8 mouse cellular contexts compared by ENCODE assay signal in genomic region chr5:93044584-93045370, GRCm38 (mm10). TPM values are rescaled to one million over a fixed set of nuclear protein-coding genes. Genes with fewer than 3 reads are reported as not detected.
DNase-seq lines count a peak whose midpoint lies in the region; ATAC-seq lines count a peak whose summit lies in the region.

Gene Sowahb, minus strand, starts transcription at chr5:93045022.

- peak; percentile 38 to 73 for DNase-seq in adrenal gland, adult (ENCODE audit: inconsistent age in 2 of 2, low spot score in 1 of 2)
- no peak for DNase-seq in adrenal gland, adult 8-10 months
- DNase-seq in forebrain, embryonic 14.5 days (ENCODE audit: low spot score), result peak; percentile 24
- DNase-seq in kidney, adult 18-20 months, result peak; percentile 88
- no peak for DNase-seq in liver, embryonic 13.5 days
- peak; percentile 15 to 23 for DNase-seq in natural killer cell, adult 2 months (ENCODE audit: low spot score in 2 of 2)
- DNase-seq in urinary bladder, postnatal 36 days (ENCODE audit: low spot score in 2 of 2), result peak; percentile 64 to 79

- H3K4me1 ChIP-seq in brown adipose tissue, adult 24 weeks (ENCODE audit: control insufficient read depth, insufficient read depth, insufficient read length, low read length), result peaks cover 14% of the 10 kb centered on the region
- H3K4me1 ChIP-seq in forebrain, embryonic 14.5 days (ENCODE audit: control insufficient read depth, insufficient read depth, low read length), result peaks cover 18% of the 10 kb centered on the region
- peaks cover 9% of the 10 kb centered on the region for H3K4me1 ChIP-seq in liver, embryonic 13.5 days (replicated peaks)

- H3K4me2 ChIP-seq in forebrain, embryonic 14.5 days (ENCODE audit: low read length), result peak within 1 kb of the TSS; percentile 94
- H3K4me2 ChIP-seq in liver, embryonic 13.5 days, result peak within 1 kb of the TSS; percentile 62

- under 1% methylated on average over 66 of the region's 68 CpGs for WGBS in forebrain, embryonic 14.5 days
- WGBS in liver, embryonic 13.5 days (ENCODE audit: insufficient replicate concordance), result 1% methylated on average over 68 of the region's 68 CpGs

- no peak within 1 kb of the TSS for H3K27ac ChIP-seq in brown adipose tissue, adult 24 weeks (replicated peaks; ENCODE audit: low read depth, low read length)
- H3K27ac ChIP-seq in forebrain, embryonic 14.5 days (ENCODE audit: low read depth, low read length), result no peak within 1 kb of the TSS
- no peak within 1 kb of the TSS for H3K27ac ChIP-seq in liver, embryonic 13.5 days

- ATAC-seq in forebrain, embryonic 14.5 days, result peak; percentile 68
- peak; percentile 82 for ATAC-seq in liver, embryonic 13.5 days (ENCODE audit: low read depth)

- peak within 1 kb of the TSS; percentile 57 for H3K9ac ChIP-seq in forebrain, embryonic 14.5 days (ENCODE audit: low read length)
- H3K9ac ChIP-seq in liver, embryonic 13.5 days, result peak within 1 kb of the TSS; percentile 9; the same call in 1 of the 2 replicates

- H3K36me3 ChIP-seq in forebrain, embryonic 14.5 days (ENCODE audit: control insufficient read depth, insufficient read depth, low read length), result no peaks in the 10 kb centered on the region
- no peaks in the 10 kb centered on the region for H3K36me3 ChIP-seq in liver, embryonic 13.5 days

- no peaks in the 10 kb centered on the region for H3K9me3 ChIP-seq in forebrain, embryonic 14.5 days (replicated peaks; ENCODE audit: control insufficient read depth, low read length)
- H3K9me3 ChIP-seq in liver, embryonic 13.5 days (replicated peaks), result no peaks in the 10 kb centered on the region

- peak within 1 kb of the TSS; percentile 37 for H3K4me3 ChIP-seq in brown adipose tissue, adult 24 weeks (ENCODE audit: insufficient read depth, low read depth, low read length)
- peak within 1 kb of the TSS; percentile 43 for H3K4me3 ChIP-seq in forebrain, embryonic 14.5 days (ENCODE audit: low read depth, low read length)
- peak within 1 kb of the TSS; percentile 48 for H3K4me3 ChIP-seq in liver, embryonic 13.5 days (replicated peaks)

- H3K27me3 ChIP-seq in forebrain, embryonic 14.5 days (replicated peaks; ENCODE audit: control insufficient read depth, insufficient read depth, low read length), result peaks cover 63% of the 10 kb centered on the region
- H3K27me3 ChIP-seq in liver, embryonic 13.5 days, result peaks cover 72% of the 10 kb centered on the region

RNA-seq across cellular contexts. Expression of gene Sowahb, which starts in this region (rescaled TPM):
- under 1 TPM; 0.06 to 0.22 (median 0.10) TPM for total RNA-seq in adrenal gland, adult 8-10 months (2022)
- polyA plus RNA-seq in brown adipose tissue, adult 24 weeks (2012; ENCODE audit: insufficient read depth, insufficient read length, missing spikeins), result not detected in 2 replicates
- polyA plus RNA-seq in forebrain, embryonic 14.5 days (2014; fragmentation: Nextera tagmentation; extraction: Ambion mirVana), result 0.05 TPM in 1 of 2 replicates, not detected in the other
- 0.20 and 0.39 TPM in 2 replicates for polyA plus RNA-seq in liver, embryonic 13.5 days (2015; fragmentation: Nextera tagmentation; extraction: Ambion mirVana)

Comparison
In these comparisons a context has a peak if more than half of its experiments do, and no peak if none do; other contexts are left out.
1. DNase-seq: peak in adrenal gland, adult (2 of 2), kidney, adult 18-20 months (single experiment), natural killer cell, adult 2 months (2 of 2) and urinary bladder, postnatal 36 days (2 of 2); none in adrenal gland, adult 8-10 months (single experiment) and liver, embryonic 13.5 days (single experiment).
2. Peak in DNase-seq, ATAC-seq, H3K4me3 ChIP-seq, H3K9ac ChIP-seq and H3K4me2 ChIP-seq in forebrain, embryonic 14.5 days; RNA of the gene not detected or under 1 TPM.
3. Peak in ATAC-seq, H3K4me3 ChIP-seq, H3K9ac ChIP-seq and H3K4me2 ChIP-seq in liver, embryonic 13.5 days; RNA of the gene not detected or under 1 TPM.
4. Peak in every context shown above with its lines, with median percentiles within 50 percentile points of each other: H3K4me3 ChIP-seq.